Mouse (Mus musculus) kidney, adult 2 months (tissue): ENCODE data around the gene Zfand5.

Source experiments
- CTCF ChIP-seq: fragments of 200-500 bp; conservative IDR thresholded peaks from 2 replicates; pipeline ENCODE4 v1.5.1; 2011; ENCODE audit warnings: low read depth, mild to moderate bottlenecking, control low read depth, low read length, moderate library complexity, mixed read lengths; ENCODE audit not compliant: insufficient read depth, insufficient read length
- POLR2A ChIP-seq: fragments of 200-500 bp; IDR thresholded peaks from one replicate; pipeline ENCODE4 v1.6.1; 2011; ENCODE audit warnings: low read depth, low read length, control low read depth

- TF ChIP-seq POLR2A (no peak), CTCF (no peak)
Measured at GRCm38 (mm10) chr19:21329770-21330169, 57.7 kb downstream of the Zfand5 start.
